Mouse (Mus musculus) liver, postnatal 0 days (tissue): ENCODE results near the gene Ube2a.

Experiments used
- CTCF ChIP-seq: sonication (generic); IDR thresholded peaks from 2 replicates; pipeline ENCODE4 v1.5.1; 2016; ENCODE audit warnings: antibody characterized with exemption, low read depth
- EP300 ChIP-seq: IDR thresholded peaks from 2 replicates; pipeline ENCODE4 v1.6.1; 2016; ENCODE audit warnings: antibody characterized with exemption, low read depth, mild to moderate bottlenecking

DNA sequence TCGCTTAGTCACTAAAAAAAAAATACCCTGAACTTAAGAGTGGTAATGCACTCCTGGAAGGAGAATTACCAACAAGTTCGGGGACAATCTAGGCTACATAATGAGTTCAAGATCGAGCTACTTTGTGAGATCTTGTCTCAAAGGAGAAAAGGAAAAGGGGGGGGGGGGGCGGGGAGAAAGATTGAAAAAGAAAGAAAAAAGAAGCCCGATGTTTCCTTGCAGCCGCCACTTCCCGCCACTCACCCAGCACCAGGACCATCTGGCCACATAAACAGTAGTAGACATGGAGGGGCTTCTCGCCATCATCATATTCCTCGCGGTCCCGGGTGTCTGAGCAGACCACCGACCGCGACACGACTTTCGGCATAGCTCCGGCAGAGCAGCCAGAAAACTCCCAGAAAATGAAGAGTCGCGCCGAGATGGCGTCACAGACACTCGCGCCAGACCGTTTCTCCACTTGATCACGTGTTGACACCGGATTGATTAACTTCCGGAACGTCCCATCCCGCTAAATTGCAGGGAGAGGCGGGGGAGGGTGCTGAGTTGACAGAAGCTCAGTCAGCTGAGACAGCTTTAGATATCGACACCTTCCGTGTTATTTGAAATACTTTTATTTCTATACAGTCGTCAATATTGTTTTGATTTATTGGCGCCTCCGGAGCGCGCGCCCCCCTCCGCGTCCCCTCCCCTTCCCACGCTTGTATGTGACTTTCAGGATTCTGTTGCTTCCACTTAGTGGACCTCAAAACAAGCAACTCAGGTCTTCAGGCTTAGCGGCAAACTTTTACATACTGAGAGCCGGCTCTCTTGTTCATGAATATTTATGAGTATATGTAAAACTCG is 9.7 kb upstream of the Ube2a start:
- TF ChIP-seq EP300 (peak; percentile 61), CTCF (no peak)
